Mouse (Mus musculus) midbrain, embryonic 13.5 days (tissue): ENCODE results near the gene Fign. TPM values are rescaled to one million over a fixed set of nuclear protein-coding genes. Genes with fewer than 3 reads are reported as not detected.

ENCODE experiments used
- ATAC-seq: fragments of 200-750 bp; cut with Nextera tagmentation; 2 replicates; pipeline ENCODE4 v1.8.0; 2017; ENCODE audit warnings: mild to moderate bottlenecking, moderate TSS enrichment, moderate library complexity
- H3K27ac ChIP-seq: fragments of 300-500 bp; sonication (generic); 2 replicates; pipeline ENCODE4 v1.5.1; 2015; ENCODE audit warnings: inconsistent platforms, mild to moderate bottlenecking, moderate library complexity
- H3K27me3 ChIP-seq: fragments of 300-500 bp; sonication (generic); 2 replicates; pipeline ENCODE4 v1.6.1; 2015; ENCODE audit warnings: mild to moderate bottlenecking, inconsistent platforms
- H3K36me3 ChIP-seq: fragments of 300-500 bp; sonication (generic); 2 replicates; pipeline ENCODE4 v1.6.1; 2015; ENCODE audit warnings: mild to moderate bottlenecking, inconsistent platforms
- H3K4me1 ChIP-seq: fragments of 300-500 bp; sonication (generic); replicated peaks from 2 replicates; pipeline ENCODE4 v1.6.1; 2015; ENCODE audit warnings: inconsistent platforms
- H3K4me2 ChIP-seq: fragments of 300-500 bp; sonication (generic); replicated peaks from 2 replicates; pipeline ENCODE4 v1.6.1; 2015; ENCODE audit warnings: moderate library complexity, mild to moderate bottlenecking, inconsistent platforms
- H3K4me3 ChIP-seq: fragments of 300-500 bp; sonication (generic); replicated peaks from 2 replicates; pipeline ENCODE4 v1.5.1; 2015; ENCODE audit warnings: mild to moderate bottlenecking, inconsistent platforms
- H3K9ac ChIP-seq: fragments of 300-500 bp; sonication (generic); replicated peaks from 2 replicates; pipeline ENCODE4 v1.6.1; 2015; ENCODE audit warnings: mild to moderate bottlenecking, inconsistent platforms
- H3K9me3 ChIP-seq: fragments of 300-500 bp; sonication (generic); 2 replicates; pipeline ENCODE4 v1.6.1; 2016; ENCODE audit warnings: mild to moderate bottlenecking, inconsistent platforms
- WGBS: fragments of 180-500 bp; shearing (Covaris S2); methylation state at CpG from one replicate; pipeline ENCODE4 v1.1.7; 2015; 5-methylcytosine and 5-hydroxymethylcytosine counted together
- polyA plus RNA-seq: library from polyadenylated mRNA; unstranded; fragments of >200 nt; fragmentation: Nextera tagmentation; extraction: Ambion mirVana; gene quantifications from 2 replicates; pipeline ENCODE4 v1.2.1, GENCODE M21; 2015

Fign gene
- polyA plus RNA-seq = 22.0 and 25.2 TPM in 2 replicates

DNA sequence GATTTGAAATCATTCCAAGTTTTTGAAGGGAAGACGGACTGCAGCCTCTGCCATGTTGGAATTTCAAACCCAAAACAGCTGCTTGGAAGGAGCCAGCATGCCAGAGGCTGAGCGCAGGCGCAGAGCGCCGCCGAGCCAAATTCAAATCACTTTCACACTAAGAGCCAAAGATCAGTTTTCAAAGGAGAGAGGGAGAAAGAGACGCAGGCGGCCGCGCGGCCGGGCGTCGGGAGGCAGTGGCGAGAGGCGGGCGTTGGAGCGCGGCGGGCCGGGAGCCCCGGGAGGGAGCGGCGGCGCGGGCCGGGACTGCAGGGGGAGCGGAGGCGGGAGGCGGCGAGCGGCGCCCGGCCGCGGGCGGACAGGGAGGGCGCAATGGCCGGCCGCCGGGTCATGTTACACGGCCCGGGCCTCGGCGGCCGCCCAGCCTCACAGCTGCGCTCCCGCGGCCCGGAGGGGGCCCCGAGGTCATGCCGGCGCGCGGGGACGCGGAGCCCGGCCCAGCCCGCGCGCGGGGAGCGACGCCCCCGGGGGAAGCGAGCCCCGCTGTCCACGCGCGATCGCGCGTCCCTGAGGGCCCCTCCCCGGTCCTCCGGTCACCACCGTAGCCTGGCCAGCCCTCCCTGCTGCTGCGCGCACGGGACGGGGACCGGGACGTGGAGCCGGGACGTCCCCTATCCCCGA, at the start of gene Fign:
Fign (minus strand) TSS at position 102 of the 681 bp plus-strand sequence.
- Histone ChIP-seq H3K4me3 (peak within 1 kb of the TSS; percentile 78), H3K4me1 (peaks cover 29% of the 10 kb centered on the region), H3K27me3 (no peaks in the 10 kb centered on the region), H3K4me2 (peak within 1 kb of the TSS; percentile 79), H3K9ac (peak within 1 kb of the TSS; percentile 97), H3K27ac (peak within 1 kb of the TSS; percentile 100), H3K36me3 (no peaks in the 10 kb centered on the region), H3K9me3 (no peaks in the 10 kb centered on the region)
- ATAC-seq = peak; percentile 87
- WGBS = under 1% methylated on average over 55 of the region's 85 CpGs

DNA sequence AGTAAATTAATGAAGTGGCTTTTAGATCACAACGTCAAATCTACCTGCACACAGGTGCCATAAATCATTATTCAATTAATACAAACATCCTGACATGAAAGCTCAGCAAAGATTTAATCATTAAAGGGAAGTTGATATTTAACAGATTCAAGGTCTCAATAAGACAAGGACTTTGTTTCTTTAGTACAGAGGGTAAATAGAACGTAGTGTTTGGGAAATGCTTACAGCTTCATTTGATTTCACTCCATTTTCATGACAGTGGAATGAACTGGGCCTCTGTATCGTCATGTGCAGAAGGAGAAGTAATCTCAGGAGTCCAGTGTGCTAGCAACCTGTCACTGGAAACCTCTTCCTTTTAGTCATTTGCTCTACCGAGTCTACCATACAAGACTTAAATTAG, 35.8 kb upstream of the Fign start:
- ATAC-seq = no peak
- 89% methylated on average over 4 of the region's 4 CpGs for WGBS

DNA sequence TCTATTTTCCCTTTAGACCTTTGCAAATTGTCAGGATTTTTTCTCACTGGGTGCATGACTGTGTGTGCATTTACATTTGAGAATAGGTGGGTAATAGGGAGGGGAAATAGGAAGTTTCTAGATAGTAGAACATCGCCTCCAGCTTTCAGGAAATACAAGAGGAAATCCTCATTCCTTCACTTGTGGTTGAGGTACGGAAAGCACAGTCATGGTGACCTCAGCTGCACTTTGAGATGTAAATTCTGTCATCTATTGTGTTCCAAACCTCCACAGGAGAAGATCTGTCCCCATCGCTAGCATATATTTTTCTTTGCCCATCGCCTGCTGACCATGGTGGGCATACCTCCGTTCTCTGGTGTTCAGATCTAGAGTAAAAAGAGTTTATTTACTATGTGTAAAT, 22.7 kb upstream of the Fign start:
- 93% methylated on average over 5 of the region's 5 CpGs for WGBS
- no peak for ATAC-seq
- Histone ChIP-seq H3K9me3 (no peaks in the 10 kb centered on the region), H3K4me1 (no peaks in the 10 kb centered on the region), H3K4me2 (no peak overlapping the region), H3K9ac (no peak overlapping the region), H3K27ac (no peak overlapping the region), H3K27me3 (no peaks in the 10 kb centered on the region), H3K4me3 (no peak overlapping the region), H3K36me3 (no peaks in the 10 kb centered on the region)

More for the DNA sequence above, 35.8 kb upstream of the Fign start:
- Histone ChIP-seq H3K9me3 (no peaks in the 10 kb centered on the region), H3K36me3 (no peaks in the 10 kb centered on the region), H3K27me3 (no peaks in the 10 kb centered on the region), H3K4me1 (no peaks in the 10 kb centered on the region), H3K4me3 (no peak overlapping the region), H3K9ac (no peak overlapping the region), H3K4me2 (no peak overlapping the region), H3K27ac (no peak overlapping the region)

DNA sequence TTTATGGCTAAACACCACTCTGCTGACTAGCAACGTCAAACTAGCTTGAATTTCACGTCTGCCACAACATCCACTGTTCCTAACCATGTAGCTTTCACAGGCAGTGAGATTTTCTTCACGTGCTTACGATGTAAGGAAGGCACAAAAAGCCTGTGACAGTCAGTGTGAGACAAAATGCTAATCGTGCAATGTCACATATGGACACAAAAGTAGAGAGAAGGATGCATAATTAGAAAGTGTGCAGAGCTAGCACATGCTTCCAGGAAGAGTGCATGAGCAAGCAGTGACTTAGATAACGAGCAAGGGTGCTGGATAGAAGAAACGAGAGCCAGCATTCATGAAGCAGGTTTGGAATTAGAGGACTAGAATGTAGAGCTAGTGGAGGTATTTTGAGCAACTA, 18.8 kb upstream of the Fign start:
- ATAC-seq = no peak
- Histone ChIP-seq H3K36me3 (no peaks in the 10 kb centered on the region), H3K4me2 (no peak overlapping the region), H3K4me3 (no peak overlapping the region), H3K9me3 (no peaks in the 10 kb centered on the region), H3K9ac (no peak overlapping the region), H3K27me3 (no peaks in the 10 kb centered on the region), H3K27ac (no peak overlapping the region), H3K4me1 (no peaks in the 10 kb centered on the region)
- 75% methylated on average over 7 of the region's 7 CpGs for WGBS

DNA sequence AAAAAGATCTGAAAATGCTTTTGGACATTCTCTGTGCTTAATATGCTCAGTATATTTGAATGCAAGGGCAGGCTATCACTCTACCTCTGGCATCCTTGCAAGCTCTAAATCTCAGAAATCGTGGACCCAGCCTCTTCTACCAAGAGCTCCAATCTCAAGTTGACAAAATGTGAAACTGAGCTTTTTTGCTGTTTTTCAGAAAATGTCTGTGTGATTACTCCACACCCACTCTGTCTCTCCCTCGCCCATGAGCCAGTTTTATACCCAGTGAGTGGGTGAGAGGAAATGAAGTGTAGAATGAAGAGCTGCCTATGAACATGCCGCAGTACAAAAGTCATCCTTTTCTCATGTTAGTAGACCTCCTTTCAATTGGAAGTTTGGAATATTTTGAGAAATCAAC, 13.3 kb upstream of the Fign start:
- Histone ChIP-seq H3K4me2 (no peak overlapping the region), H3K9ac (no peak overlapping the region), H3K27me3 (no peaks in the 10 kb centered on the region), H3K4me3 (no peak overlapping the region), H3K4me1 (no peaks in the 10 kb centered on the region), H3K9me3 (no peaks in the 10 kb centered on the region), H3K36me3 (no peaks in the 10 kb centered on the region), H3K27ac (no peak overlapping the region)
- no peak for ATAC-seq
- WGBS = 91% methylated on average over 3 of the region's 3 CpGs

DNA sequence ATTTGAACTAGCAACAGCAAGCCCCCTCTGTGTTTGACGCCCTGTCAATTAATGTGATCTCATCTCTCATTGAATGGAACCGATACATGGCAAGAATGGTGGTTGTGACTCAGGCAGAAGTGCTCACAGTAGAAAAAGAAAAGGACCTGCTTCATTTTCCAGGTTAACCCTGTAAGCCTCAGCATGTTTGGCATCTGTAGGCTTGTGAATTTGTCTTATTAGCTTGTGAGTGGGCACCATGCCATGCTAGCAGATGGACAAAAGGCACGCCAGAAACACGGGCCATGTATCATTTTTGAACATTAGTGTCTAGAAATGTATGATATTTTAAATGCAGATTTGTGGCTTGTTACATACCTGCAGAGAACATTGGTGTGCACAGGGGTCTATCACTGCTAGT, 12.0 kb upstream of the Fign start:
- Histone ChIP-seq H3K9me3 (no peaks in the 10 kb centered on the region), H3K4me2 (no peak overlapping the region), H3K9ac (no peak overlapping the region), H3K4me1 (no peaks in the 10 kb centered on the region), H3K4me3 (no peak overlapping the region), H3K36me3 (no peaks in the 10 kb centered on the region), H3K27ac (no peak overlapping the region), H3K27me3 (no peaks in the 10 kb centered on the region)
- ATAC-seq = no peak
- WGBS = 77% methylated on average over 4 of the region's 4 CpGs

DNA sequence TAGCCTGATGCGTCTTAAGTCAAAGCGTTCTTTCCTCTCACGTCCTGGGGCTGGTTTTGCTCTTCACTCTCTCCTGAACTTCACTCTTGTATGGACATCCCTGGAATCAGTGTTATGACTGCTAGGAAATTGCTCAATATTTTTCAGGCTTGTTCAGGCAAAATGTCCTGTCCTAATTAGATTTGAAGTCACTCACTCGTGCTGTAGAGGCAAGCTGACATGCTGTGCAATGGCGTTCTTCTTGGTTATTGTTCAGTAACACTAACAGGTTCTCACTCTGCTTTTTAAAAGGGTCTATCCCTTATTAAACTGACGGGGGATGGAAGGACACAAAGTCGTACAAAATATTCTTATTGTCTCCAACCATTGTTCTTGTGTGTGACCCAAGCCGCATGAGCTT, 10.2 kb upstream of the Fign start:
- no peak overlapping the region for H3K4me2 ChIP-seq
- no peaks in the 10 kb centered on the region for H3K4me1 ChIP-seq
- no peaks in the 10 kb centered on the region for H3K36me3 ChIP-seq
- H3K4me3 ChIP-seq = no peak overlapping the region
- 72% methylated on average over 8 of the region's 8 CpGs for WGBS
- no peak for ATAC-seq
- H3K27me3 ChIP-seq = no peaks in the 10 kb centered on the region
- no peak overlapping the region for H3K9ac ChIP-seq
- H3K9me3 ChIP-seq = no peaks in the 10 kb centered on the region
- H3K27ac ChIP-seq = no peak overlapping the region

DNA sequence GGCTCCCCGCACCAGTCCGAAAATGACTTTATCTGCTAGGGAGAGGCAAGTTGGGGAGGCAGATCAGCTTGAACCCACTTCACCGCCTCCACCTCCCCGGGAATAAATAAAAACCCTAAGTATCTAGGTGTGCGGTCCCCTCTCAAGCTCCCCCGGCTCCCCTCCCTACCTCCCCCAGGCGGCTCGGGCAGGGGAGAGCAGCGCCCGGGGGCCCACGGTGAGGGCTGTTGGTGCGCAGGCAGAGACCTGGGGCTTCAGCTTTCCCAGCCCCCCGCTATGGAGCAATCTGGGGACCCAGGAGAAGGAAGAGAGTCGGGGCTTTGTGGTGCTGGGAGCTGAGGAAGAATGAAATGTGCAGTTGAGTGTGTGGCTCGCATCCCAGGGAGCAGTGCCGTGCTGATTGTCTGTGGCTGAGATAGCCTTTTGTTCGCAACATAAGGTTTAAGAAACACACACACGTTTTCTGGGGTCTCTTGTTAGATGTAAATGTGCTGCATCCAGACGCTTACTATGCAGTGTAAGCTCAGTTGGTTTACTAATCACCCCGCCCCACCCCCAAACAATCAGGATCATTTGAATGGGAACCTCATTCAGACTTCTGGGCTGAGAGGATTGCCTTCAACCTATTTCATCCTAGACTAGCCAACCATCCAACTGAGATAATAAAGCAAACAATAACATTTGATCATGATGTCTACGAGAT, 931 bp upstream of the Fign start:
- WGBS = under 1% methylated on average over 21 of the region's 21 CpGs

DNA sequence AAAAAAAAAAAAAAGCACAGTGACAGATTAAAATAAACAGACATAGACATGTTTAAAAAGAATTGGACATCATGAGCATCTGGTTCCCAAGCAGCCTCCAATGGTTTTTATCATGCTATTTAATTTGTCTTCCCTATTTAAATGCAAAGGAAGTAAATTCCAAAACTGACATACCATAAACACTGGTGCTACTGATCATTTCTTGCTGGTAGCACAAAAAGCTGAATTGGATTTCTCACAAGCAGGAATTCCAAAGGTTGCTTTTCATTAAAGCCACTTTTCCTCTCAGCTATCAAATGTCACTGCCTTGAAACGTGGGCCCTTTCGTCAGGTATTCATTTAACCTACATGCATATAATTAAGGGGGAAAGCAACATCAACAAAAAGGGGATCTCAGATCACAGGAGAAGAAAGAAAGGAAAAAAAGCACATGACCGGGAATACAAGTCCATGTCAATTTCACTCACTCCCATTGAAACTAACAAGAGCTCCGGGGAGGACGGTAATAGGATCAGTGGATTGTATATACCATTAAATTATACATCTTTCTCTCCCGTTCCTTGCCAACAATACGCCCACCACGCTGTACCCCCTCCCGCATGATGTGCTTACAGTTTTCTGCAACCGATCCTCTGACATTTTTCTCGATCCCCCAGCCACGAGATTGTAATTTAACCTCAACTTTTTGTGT, 972 bp downstream of the Fign start:
- Histone ChIP-seq H3K4me1 (peaks cover 33% of the 10 kb centered on the region), H3K36me3 (no peaks in the 10 kb centered on the region), H3K4me3 (peak overlapping the region; percentile 78), H3K9ac (peak overlapping the region; percentile 97), H3K27ac (peak overlapping the region; percentile 100), H3K27me3 (0 out of 2 replicates have a peak, but pooled peaks cover 2% of the 10 kb centered on the region), H3K9me3 (no peaks in the 10 kb centered on the region), H3K4me2 (peak overlapping the region; percentile 79)
- ATAC-seq = no peak
- under 1% methylated on average over 12 of the region's 12 CpGs for WGBS

More for the DNA sequence above, 931 bp upstream of the Fign start:
- peak overlapping the region; percentile 78 for H3K4me3 ChIP-seq
- peak overlapping the region; percentile 97 for H3K9ac ChIP-seq
- H3K27ac ChIP-seq = peak overlapping the region; percentile 100
- peak; percentile 87 for ATAC-seq
- no peaks in the 10 kb centered on the region for H3K27me3 ChIP-seq
- H3K4me1 ChIP-seq = peaks cover 23% of the 10 kb centered on the region
- H3K4me2 ChIP-seq = peak overlapping the region; percentile 79
- no peaks in the 10 kb centered on the region for H3K36me3 ChIP-seq
- no peaks in the 10 kb centered on the region for H3K9me3 ChIP-seq

DNA sequence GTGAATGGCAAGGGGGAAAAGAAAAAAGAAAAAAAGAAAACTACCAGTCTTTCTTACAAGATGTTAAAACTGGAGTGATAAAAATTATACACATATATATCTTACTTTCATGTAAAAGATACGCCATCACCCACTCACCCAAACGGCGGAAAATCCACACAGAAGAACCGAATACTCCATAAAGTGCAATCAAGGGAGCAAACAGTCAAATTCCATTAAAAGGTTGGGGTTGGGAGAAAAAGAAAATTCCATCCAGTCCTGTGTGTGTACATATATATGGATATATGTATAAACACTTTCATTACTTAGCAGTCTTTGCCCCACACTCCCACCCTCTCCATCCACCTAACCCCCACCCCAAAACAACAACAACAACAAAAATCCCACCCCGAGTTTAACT, 1.7 kb downstream of the Fign start:
- 0 out of 2 replicates have a peak, but pooled peaks cover 2% of the 10 kb centered on the region for H3K27me3 ChIP-seq
- H3K4me3 ChIP-seq = peak overlapping the region; percentile 78
- WGBS = 24% methylated on average over 5 of the region's 5 CpGs
- peak overlapping the region; percentile 64 for H3K27ac ChIP-seq
- H3K4me2 ChIP-seq = peak overlapping the region; percentile 79
- no peaks in the 10 kb centered on the region for H3K9me3 ChIP-seq
- peaks cover 33% of the 10 kb centered on the region for H3K4me1 ChIP-seq
- ATAC-seq = no peak
- H3K36me3 ChIP-seq = no peaks in the 10 kb centered on the region
- peak overlapping the region; percentile 61 for H3K9ac ChIP-seq

DNA sequence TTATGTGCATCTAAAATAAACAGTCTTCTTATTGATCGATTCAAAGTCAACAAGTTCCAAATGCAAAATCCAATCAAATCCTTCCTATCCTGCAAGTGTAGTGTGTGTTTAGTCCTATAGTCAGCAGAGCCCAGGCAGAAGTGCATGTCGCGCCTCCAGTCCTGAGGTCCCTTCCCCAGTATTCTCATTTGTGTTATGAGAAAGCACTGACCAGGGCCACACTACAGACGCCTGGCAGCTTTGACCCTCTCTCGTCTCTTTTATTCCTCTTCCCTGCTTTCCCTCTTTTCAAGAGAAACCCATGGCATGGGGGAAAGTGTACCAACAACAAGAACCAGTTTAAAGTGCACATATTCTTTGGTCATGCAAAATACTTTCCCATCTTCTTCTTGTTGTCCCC, 2.3 kb downstream of the Fign start:
- H3K4me1 ChIP-seq = peaks cover 39% of the 10 kb centered on the region
- peak overlapping the region; percentile 77 for H3K27ac ChIP-seq
- peak overlapping the region; percentile 78 for H3K4me3 ChIP-seq
- peak overlapping the region; percentile 79 for H3K4me2 ChIP-seq
- 12% methylated on average over 5 of the region's 5 CpGs for WGBS
- H3K9ac ChIP-seq = peak overlapping the region; percentile 59
- H3K27me3 ChIP-seq = 0 out of 2 replicates have a peak, but pooled peaks cover 2% of the 10 kb centered on the region
- no peaks in the 10 kb centered on the region for H3K9me3 ChIP-seq
- ATAC-seq = no peak
- H3K36me3 ChIP-seq = no peaks in the 10 kb centered on the region

DNA sequence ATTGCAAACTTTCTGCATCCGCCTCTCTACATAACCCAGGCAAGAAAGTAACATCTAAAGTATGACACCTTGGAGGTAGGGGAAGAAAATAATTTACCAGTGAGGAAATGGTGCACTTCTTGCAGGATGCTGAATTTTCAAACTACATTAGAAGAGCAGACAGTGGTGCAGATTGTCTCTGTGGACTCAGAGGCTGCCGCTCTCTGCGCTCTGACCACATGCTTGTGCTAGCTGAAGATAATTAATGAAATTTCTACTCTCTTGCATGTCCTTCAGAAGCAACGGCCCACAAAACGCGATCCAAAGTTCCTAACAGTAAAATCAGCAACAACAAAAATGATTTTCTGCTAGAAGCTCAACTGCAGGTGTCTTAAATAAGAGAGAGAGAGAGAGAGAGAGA, 4.8 kb downstream of the Fign start:
- no peak for ATAC-seq
- Histone ChIP-seq H3K27ac (no peak overlapping the region), H3K27me3 (0 out of 2 replicates have a peak, but pooled peaks cover 2% of the 10 kb centered on the region), H3K9me3 (no peaks in the 10 kb centered on the region), H3K9ac (0 out of 2 replicates have a peak overlapping the region, but pooled peaks have one; percentile 23), H3K4me3 (peak overlapping the region; percentile 15), H3K4me2 (peak overlapping the region; percentile 41), H3K36me3 (no peaks in the 10 kb centered on the region), H3K4me1 (peaks cover 34% of the 10 kb centered on the region)
- 67% methylated on average over 6 of the region's 6 CpGs for WGBS
